Mouse (Mus musculus) forebrain, embryonic 14.5 days (tissue): ENCODE data around the gene Ppp1r1c. TPM values are rescaled to one million over a fixed set of nuclear protein-coding genes. Genes with fewer than 3 reads are reported as not detected.
"Not testable (repeated sequence)": the region's sequence is repeated elsewhere in the genome, so short reads cannot be mapped to it uniquely, and the experiment has no call there.

Source experiments
- ATAC-seq: fragments of 200-750 bp; cut with Nextera tagmentation; 2 replicates; pipeline ENCODE4 v1.8.0; 2017; ENCODE audit warnings: mild to moderate bottlenecking, moderate library complexity
- DNase-seq: peaks from one replicate; pipeline ENCODE4 v3.0.0-alpha.2; 2015; ENCODE audit warnings: low spot score
- H3K27ac ChIP-seq: fragments of 300-500 bp; sonication (generic); 2 replicates; pipeline ENCODE4 v1.5.1; 2014; ENCODE audit warnings: low read depth, mild to moderate bottlenecking, control low read depth, low read length, moderate library complexity
- H3K27me3 ChIP-seq: fragments of 300-500 bp; sonication (generic); replicated peaks from 2 replicates; pipeline ENCODE4 v1.6.1; 2014; ENCODE audit warnings: low read length, control low read depth, mixed read lengths; ENCODE audit not compliant: control insufficient read depth, insufficient read depth
- H3K36me3 ChIP-seq: fragments of 300-500 bp; sonication (generic); 2 replicates; pipeline ENCODE4 v1.6.1; 2014; ENCODE audit warnings: low read length, control low read depth; ENCODE audit not compliant: control insufficient read depth, insufficient read depth
- H3K4me1 ChIP-seq: fragments of 300-500 bp; sonication (generic); 2 replicates; pipeline ENCODE4 v1.6.1; 2014; ENCODE audit warnings: antibody characterized with exemption, low read length, control low read depth; ENCODE audit not compliant: control insufficient read depth, insufficient read depth
- H3K4me2 ChIP-seq: fragments of 300-500 bp; sonication (generic); 2 replicates; pipeline ENCODE4 v1.6.1; 2014; ENCODE audit warnings: mild to moderate bottlenecking, control low read depth, low read length
- H3K4me3 ChIP-seq: fragments of 300-500 bp; sonication (generic); 2 replicates; pipeline ENCODE4 v1.5.1; 2014; ENCODE audit warnings: low read depth, low read length, control low read depth
- H3K9ac ChIP-seq: fragments of 300-500 bp; sonication (generic); 2 replicates; pipeline ENCODE4 v1.6.1; 2014; ENCODE audit warnings: mild to moderate bottlenecking, low read length, control low read depth, moderate library complexity
- H3K9me3 ChIP-seq: fragments of 300-500 bp; sonication (generic); replicated peaks from 2 replicates; pipeline ENCODE4 v1.6.1; 2016; ENCODE audit warnings: low read length, control low read depth, mixed read lengths; ENCODE audit not compliant: control insufficient read depth
- WGBS: fragments of 180-500 bp; shearing (Covaris S2); extraction: QIAGEN DNeasy Blood & Tissue Kit; methylation state at CpG from one replicate; pipeline ENCODE4 v1.1.7; 2014; 5-methylcytosine and 5-hydroxymethylcytosine counted together
- polyA plus RNA-seq: library from polyadenylated mRNA; unstranded; fragments of >200 nt; fragmentation: Nextera tagmentation; extraction: Ambion mirVana; gene quantifications from 2 replicates; pipeline ENCODE4 v1.2.1, GENCODE M21; 2014

Ppp1r1c gene
- polyA plus RNA-seq, 1 experiment from 2014 or later, result 0.25 TPM

DNA sequence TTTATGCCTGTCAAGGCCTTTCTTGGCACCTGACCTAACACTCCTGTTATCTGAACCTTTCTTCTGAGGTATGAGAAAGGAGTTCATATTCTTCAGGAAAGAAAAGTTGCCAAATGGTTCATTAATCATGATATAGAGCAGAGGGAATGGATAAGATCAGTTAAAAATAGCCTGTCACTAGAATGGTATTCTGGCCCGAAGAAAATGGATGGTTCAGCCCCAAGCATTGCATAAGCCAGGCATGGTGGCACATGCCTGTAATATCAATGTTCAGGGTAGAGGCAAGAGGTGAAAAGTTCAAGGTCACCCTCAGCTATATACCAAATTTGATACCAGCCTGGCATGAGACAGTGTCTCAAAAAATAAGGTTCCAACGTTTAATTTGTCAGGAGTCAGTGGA is 85.6 kb downstream of the Ppp1r1c start:
- Histone ChIP-seq H3K4me1 (no peaks in the 10 kb centered on the region), H3K9ac (no peak overlapping the region), H3K9me3 (no peaks in the 10 kb centered on the region), H3K4me2 (no peak overlapping the region), H3K4me3 (no peak overlapping the region), H3K27me3 (no peaks in the 10 kb centered on the region), H3K27ac (no peak overlapping the region), H3K36me3 (no peaks in the 10 kb centered on the region)
- DNase-seq (no peak), ATAC-seq (no peak)
- WGBS, result 86% methylated on average over 2 of the region's 2 CpGs

DNA sequence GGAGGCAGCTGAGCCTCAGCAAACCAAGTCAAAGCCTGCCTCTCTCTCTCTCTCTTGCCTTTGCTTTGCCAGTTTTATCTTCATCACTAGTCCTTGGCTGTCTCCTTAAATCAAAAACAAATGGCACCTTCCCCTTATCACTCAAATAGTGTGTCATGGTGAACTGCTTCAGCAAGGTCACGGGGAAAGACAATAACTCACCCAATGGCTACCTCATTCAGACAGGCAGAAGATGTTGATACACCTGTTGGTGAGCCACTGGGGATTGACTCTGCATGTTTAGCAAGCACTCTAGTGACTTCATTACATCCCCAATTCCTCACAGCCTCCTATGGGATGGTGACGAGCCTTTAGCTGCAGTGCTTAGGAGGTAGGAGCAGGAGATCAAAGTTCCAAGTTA is 89.9 kb downstream of the Ppp1r1c start:
- 71% methylated on average over 2 of the region's 2 CpGs for WGBS
- no peaks in the 10 kb centered on the region for H3K9me3 ChIP-seq
- no peak overlapping the region for H3K4me2 ChIP-seq
- H3K27ac ChIP-seq, result no peak overlapping the region
- ATAC-seq, result no peak
- no peak for DNase-seq
- no peaks in the 10 kb centered on the region for H3K4me1 ChIP-seq
- no peak overlapping the region for H3K4me3 ChIP-seq
- H3K9ac ChIP-seq, result no peak overlapping the region
- H3K27me3 ChIP-seq, result no peaks in the 10 kb centered on the region
- H3K36me3 ChIP-seq, result no peaks in the 10 kb centered on the region

DNA sequence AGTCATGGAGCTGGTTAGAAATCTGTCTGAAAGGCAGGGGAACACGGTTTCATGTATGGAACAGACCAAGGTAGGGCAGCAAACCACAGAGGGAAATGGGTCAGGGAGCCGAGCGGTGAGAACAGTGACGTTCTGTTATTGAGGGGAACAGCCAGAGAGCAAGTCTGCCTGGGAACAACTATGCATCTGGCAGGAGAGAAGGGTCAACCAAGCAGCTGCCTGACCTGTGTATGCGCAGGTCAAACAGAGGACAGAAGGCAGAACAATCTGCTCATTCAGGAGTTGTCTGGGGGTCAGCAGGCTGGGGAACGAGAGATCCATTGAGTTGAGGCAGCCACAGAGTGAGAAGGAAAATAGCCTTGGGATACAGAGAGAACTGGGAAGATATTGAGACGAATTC is 91.0 kb downstream of the Ppp1r1c start:
- no peak overlapping the region for H3K4me3 ChIP-seq
- no peak for DNase-seq
- H3K4me2 ChIP-seq, result no peak overlapping the region
- H3K27ac ChIP-seq, result no peak overlapping the region
- H3K9me3 ChIP-seq, result no peaks in the 10 kb centered on the region
- no peaks in the 10 kb centered on the region for H3K4me1 ChIP-seq
- 47% methylated on average over 7 of the region's 7 CpGs for WGBS
- no peak for ATAC-seq
- H3K36me3 ChIP-seq, result no peaks in the 10 kb centered on the region
- no peaks in the 10 kb centered on the region for H3K27me3 ChIP-seq
- no peak overlapping the region for H3K9ac ChIP-seq

DNA sequence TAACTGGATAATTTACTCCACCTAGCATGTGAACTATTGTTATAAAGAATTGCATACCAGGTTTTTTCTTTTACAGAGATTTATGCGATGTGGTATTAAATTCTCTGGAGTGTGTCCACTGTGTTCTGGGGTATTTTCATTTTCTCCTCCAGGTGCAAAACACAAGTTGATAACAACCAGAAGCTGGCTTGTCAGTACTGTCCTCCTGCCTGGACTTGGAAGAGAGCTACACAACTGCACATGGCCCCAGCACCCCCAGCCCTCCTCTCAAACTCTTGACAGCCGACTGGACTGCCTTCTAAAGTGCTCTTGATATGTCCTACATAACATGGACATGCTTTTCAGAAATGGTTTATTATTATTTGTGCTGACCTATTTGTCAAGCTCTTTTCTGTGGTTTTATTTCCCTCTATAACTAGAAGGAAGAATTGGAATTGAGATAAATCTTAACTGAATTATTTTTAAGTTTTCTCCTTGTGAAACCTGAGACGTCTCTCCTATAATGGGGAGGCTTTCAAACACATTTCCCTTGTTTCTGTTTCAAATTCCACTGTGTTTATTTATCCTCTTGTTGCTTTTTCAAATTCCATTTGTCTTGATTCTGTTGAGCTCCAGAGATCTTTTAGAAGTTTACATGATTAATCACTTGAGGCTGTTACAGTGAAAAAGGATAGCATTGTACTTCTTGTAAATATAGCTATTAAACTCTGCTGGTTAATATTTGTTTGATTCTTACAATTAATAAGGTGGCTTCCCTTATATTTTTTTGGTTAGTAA is 108.3 kb downstream of the Ppp1r1c start:
- Histone ChIP-seq H3K9ac (no peak overlapping the region), H3K27me3 (no peaks in the 10 kb centered on the region), H3K4me1 (no peaks in the 10 kb centered on the region), H3K4me3 (no peak overlapping the region), H3K9me3 (no peaks in the 10 kb centered on the region), H3K27ac (no peak overlapping the region), H3K4me2 (no peak overlapping the region), H3K36me3 (no peaks in the 10 kb centered on the region)
- WGBS, result 73% methylated on average over 3 of the region's 3 CpGs
- DNase-seq (no peak), ATAC-seq (no peak)

DNA sequence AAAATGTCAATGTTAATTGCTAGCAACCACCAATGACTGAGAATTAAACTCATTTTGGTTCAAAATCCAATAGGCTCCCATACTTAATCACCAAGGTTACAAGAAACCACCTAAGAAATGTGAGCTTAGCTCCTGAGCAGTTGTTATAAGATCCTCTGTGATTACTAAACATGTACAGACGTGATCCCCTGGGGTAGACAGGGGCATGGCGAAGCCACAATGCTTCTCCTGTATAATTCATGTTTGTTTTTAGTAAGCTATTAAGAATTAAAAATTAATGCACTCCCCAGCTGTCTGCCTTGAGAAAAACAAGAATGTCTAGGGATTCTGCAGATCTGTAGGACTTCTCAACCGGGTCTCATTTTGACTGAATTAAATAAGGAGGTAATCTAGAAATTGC is 112.0 kb downstream of the Ppp1r1c start:
- no peak overlapping the region for H3K27ac ChIP-seq
- H3K36me3 ChIP-seq, result no peaks in the 10 kb centered on the region
- H3K4me1 ChIP-seq, result no peaks in the 10 kb centered on the region
- H3K4me2 ChIP-seq, result no peak overlapping the region
- no peaks in the 10 kb centered on the region for H3K9me3 ChIP-seq
- WGBS, result 70% methylated on average over 3 of the region's 3 CpGs
- DNase-seq, result no peak
- no peak overlapping the region for H3K4me3 ChIP-seq
- no peak overlapping the region for H3K9ac ChIP-seq
- no peaks in the 10 kb centered on the region for H3K27me3 ChIP-seq
- ATAC-seq, result no peak

DNA sequence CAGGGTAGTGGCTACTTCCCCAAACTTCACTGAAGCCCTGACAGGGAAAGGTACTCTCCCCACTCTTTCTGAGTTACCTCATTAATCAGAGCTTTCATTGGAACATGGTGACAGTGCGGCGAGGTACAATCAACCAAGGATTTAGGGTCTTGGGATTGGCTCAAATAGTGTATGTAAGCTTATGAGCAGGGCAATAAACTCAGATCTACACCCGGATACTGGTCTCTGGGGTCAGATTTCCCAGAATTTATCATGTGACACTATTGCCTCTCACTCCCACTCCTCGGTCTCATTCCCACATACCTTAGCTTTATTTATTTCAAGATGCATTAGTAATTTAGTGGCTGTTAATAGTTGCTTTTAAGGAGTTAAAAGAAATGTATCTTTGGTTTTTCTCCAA is 118.3 kb downstream of the Ppp1r1c start:
- ATAC-seq, result no peak
- H3K27me3 ChIP-seq, result no peaks in the 10 kb centered on the region
- H3K36me3 ChIP-seq, result no peaks in the 10 kb centered on the region
- H3K9ac ChIP-seq, result no peak overlapping the region
- H3K4me3 ChIP-seq, result no peak overlapping the region
- H3K4me1 ChIP-seq, result no peaks in the 10 kb centered on the region
- no peak overlapping the region for H3K4me2 ChIP-seq
- no peaks in the 10 kb centered on the region for H3K9me3 ChIP-seq
- WGBS, result 88% methylated on average over 4 of the region's 4 CpGs
- no peak for DNase-seq
- no peak overlapping the region for H3K27ac ChIP-seq

DNA sequence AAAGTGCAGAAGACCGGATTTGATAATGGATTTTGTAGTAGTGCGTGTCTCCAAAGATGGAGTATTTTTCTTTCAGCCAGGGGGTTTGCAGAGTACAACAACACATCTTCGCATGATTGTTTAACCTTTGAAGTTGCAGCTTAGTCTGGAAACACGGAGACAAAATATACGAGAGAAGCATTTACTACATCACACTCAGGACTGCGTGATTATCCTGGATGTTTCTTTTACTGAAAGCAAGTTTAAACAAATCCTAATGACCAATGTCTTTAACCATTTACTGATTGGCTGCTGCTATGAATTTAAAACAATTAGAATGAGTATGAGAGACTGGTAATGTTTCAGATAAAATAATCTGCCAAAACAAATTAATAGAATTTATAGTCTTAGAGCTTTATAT is 131.5 kb downstream of the Ppp1r1c start:
- Histone ChIP-seq H3K4me2 (no peak overlapping the region), H3K9me3 (no peaks in the 10 kb centered on the region), H3K27ac (no peak overlapping the region), H3K4me1 (no peaks in the 10 kb centered on the region), H3K36me3 (no peaks in the 10 kb centered on the region), H3K27me3 (no peaks in the 10 kb centered on the region), H3K4me3 (no peak overlapping the region), H3K9ac (no peak overlapping the region)
- DNase-seq (no peak), ATAC-seq (no peak)
- 89% methylated on average over 6 of the region's 6 CpGs for WGBS

DNA sequence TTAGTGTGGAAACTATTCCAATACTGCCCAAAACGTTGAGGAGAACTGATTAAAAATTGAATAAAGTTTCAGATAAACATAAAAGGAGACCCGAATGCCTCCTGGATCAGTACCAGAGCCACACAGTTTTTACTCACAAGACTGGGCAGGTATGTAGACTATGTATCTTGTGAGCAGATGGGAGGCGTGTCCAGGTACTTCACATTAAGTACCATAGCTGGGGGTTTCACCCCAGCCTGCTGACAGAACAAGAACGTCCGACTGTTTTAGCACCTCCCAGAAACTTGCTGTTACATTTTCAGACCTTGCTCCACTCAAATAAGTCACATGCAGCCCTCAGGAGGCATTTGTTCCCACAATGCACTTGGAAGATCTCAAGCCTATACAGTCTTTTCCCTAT is 131.9 kb downstream of the Ppp1r1c start:
- Histone ChIP-seq H3K36me3 (no peaks in the 10 kb centered on the region), H3K9me3 (no peaks in the 10 kb centered on the region), H3K4me1 (no peaks in the 10 kb centered on the region), H3K9ac (no peak overlapping the region), H3K27ac (no peak overlapping the region), H3K4me3 (no peak overlapping the region), H3K27me3 (no peaks in the 10 kb centered on the region), H3K4me2 (no peak overlapping the region)
- WGBS, result 77% methylated on average over 5 of the region's 5 CpGs
- ATAC-seq (no peak), DNase-seq (no peak)

DNA sequence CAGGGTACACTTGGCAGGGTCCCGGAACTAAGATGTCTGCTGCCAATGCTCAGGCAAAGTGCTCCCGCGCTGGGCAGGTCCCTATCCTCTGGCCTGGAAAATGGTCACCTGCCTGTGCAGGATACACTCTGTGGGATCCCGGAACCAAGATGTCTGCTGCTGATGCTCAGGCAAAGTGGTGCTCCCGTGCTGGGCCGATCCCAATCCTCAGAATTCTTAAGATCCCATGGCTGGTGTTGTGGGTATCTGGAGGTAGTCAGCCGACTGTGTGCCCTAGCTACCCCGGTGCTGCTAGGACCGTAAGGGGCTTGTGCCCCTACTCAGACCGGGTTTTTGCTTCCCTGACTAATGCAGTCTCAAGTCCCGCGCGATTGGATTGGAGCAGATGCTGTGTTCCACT is 139.8 kb downstream of the Ppp1r1c start:
- not testable (repeated sequence) for DNase-seq, H3K9me3 ChIP-seq, ATAC-seq

More for the DNA sequence above, 139.8 kb downstream of the Ppp1r1c start:
- not testable (repeated sequence) for H3K36me3 ChIP-seq, H3K27me3 ChIP-seq, H3K4me2 ChIP-seq, H3K9ac ChIP-seq, H3K27ac ChIP-seq, H3K4me3 ChIP-seq, H3K4me1 ChIP-seq
- 91% methylated on average over 13 of the region's 13 CpGs for WGBS
